Mouse (Mus musculus) duodenum, adult 2 months (tissue): Measurements from ENCODE around the gene Clasp1. TPM values are rescaled to one million over a fixed set of nuclear protein-coding genes. Genes with fewer than 3 reads are reported as not detected.

Experiments used
- polyA plus RNA-seq: library from polyadenylated mRNA; depleted of rRNA; stranded (reverse); fragments of >200 nt; gene quantifications from 2 replicates; pipeline ENCODE4 v1.2.3, GENCODE M21; 2012; ENCODE audit warnings: low replicate concordance; rRNA removed

The Clasp1 gene
- polyA plus RNA-seq, result 6.6 and 9.5 TPM in 2 replicates

GRCm38 (mm10) chr1:118388757-118389453 is at the start of gene Clasp1:
Clasp1 (plus strand) TSS chr1:118389058.

GRCm38 (mm10) chr1:118627781-118628464 is 239.1 kb downstream of the Clasp1 start, which contains the start of gene Tfcp2l1:
Tfcp2l1 (plus strand) TSS chr1:118627945.

Other genes with a start within 250 kb of the Clasp1 start
- not detected in 2 replicates for gene Gm29106, start 212.5 kb upstream of the Clasp1 start, polyA plus RNA-seq
- 10.8 and 17.1 TPM in 2 replicates for gene Tsn, start 77.3 kb upstream of the Clasp1 start, polyA plus RNA-seq
- 0.72 and 1.2 TPM in 2 replicates for gene Nifk, start 67.2 kb upstream of the Clasp1 start, polyA plus RNA-seq
- gene Tfcp2l1, start 238.9 kb downstream of the Clasp1 start, polyA plus RNA-seq, result 6.6 and 14.9 TPM in 2 replicates